Mouse (Mus musculus): ENCODE results near the gene Gm9903. TPM values are rescaled to one million over a fixed set of nuclear protein-coding genes. Genes with fewer than 3 reads are reported as not detected.

Gm9903 gene
- polyA plus RNA-seq, 1 experiment = 0.72 TPM

- DNase-seq (ENCODE audit: extremely low spot score in 1 of 2, low spot score in 1 of 2) = no peak
These were observed 9.1 kb downstream of the Gm9903 start for GRCm38 (mm10) chr5:33638826-33639225.

- peak in 1 of 2 experiments; percentile 75 for DNase-seq (ENCODE audit: extremely low spot score in 1 of 2, low spot score in 1 of 2)
These were observed 10.9 kb downstream of the Gm9903 start for GRCm38 (mm10) chr5:33640652-33641051.

- DNase-seq (ENCODE audit: extremely low spot score in 1 of 2, low spot score in 1 of 2) = no peak
These were observed 21.3 kb downstream of the Gm9903 start for GRCm38 (mm10) chr5:33651017-33651416.

- no peak for DNase-seq (ENCODE audit: extremely low spot score in 1 of 2, low spot score in 1 of 2)
These were observed 21.8 kb downstream of the Gm9903 start for GRCm38 (mm10) chr5:33651541-33651920.

GRCm38 (mm10) chr5:33651921-33652782, 22.4 kb downstream of the Gm9903 start, which contains the start of gene Slbp:
Slbp (minus strand) TSS chr5:33652574.
- DNase-seq (ENCODE audit: extremely low spot score in 1 of 2, low spot score in 1 of 2) = peak; percentile 93 to 95

- DNase-seq (ENCODE audit: extremely low spot score in 1 of 2, low spot score in 1 of 2) = no peak
These were observed 23.1 kb downstream of the Gm9903 start for GRCm38 (mm10) chr5:33652783-33653173.

- DNase-seq (ENCODE audit: extremely low spot score in 1 of 2, low spot score in 1 of 2) = no peak
These were observed 24.7 kb downstream of the Gm9903 start for GRCm38 (mm10) chr5:33654424-33654823.

GRCm38 (mm10) chr5:33655251-33655840, 25.6 kb downstream of the Gm9903 start:
- no peak for DNase-seq (ENCODE audit: extremely low spot score in 1 of 2, low spot score in 1 of 2)

- no peak for DNase-seq (ENCODE audit: extremely low spot score in 1 of 2, low spot score in 1 of 2)
These were observed 27.0 kb downstream of the Gm9903 start for GRCm38 (mm10) chr5:33656739-33657138.

GRCm38 (mm10) chr5:33657251-33657786, 27.6 kb downstream of the Gm9903 start:
- DNase-seq (ENCODE audit: extremely low spot score in 1 of 2, low spot score in 1 of 2) = no peak

- DNase-seq (ENCODE audit: extremely low spot score in 1 of 2, low spot score in 1 of 2) = peak; percentile 99
These were observed 28.3 kb downstream of the Gm9903 start, which contains the start of the genes Tacc3 and Tmem129 for GRCm38 (mm10) chr5:33657787-33658663. Tacc3 (plus strand) TSS chr5:33658128. Tmem129 (minus strand) TSS chr5:33658416.

GRCm38 (mm10) chr5:33658664-33659050, 28.9 kb downstream of the Gm9903 start:
- no peak for DNase-seq (ENCODE audit: extremely low spot score in 1 of 2, low spot score in 1 of 2)

- DNase-seq (ENCODE audit: extremely low spot score in 1 of 2, low spot score in 1 of 2) = peak in 1 of 2 experiments; percentile 48
These were observed 38.5 kb downstream of the Gm9903 start for GRCm38 (mm10) chr5:33668223-33668622.

- no peak for DNase-seq (ENCODE audit: extremely low spot score in 1 of 2, low spot score in 1 of 2)
These were observed 41.9 kb downstream of the Gm9903 start for GRCm38 (mm10) chr5:33671659-33672058.

- DNase-seq (ENCODE audit: extremely low spot score in 1 of 2, low spot score in 1 of 2) = peak; percentile 55 to 56
These were observed 44.7 kb downstream of the Gm9903 start for GRCm38 (mm10) chr5:33674439-33674838.

GRCm38 (mm10) chr5:33675964-33676363, 46.2 kb downstream of the Gm9903 start:
- peak in 1 of 2 experiments; percentile 80 for DNase-seq (ENCODE audit: extremely low spot score in 1 of 2, low spot score in 1 of 2)

GRCm38 (mm10) chr5:33678244-33678643, 48.5 kb downstream of the Gm9903 start:
- no peak for DNase-seq (ENCODE audit: extremely low spot score in 1 of 2, low spot score in 1 of 2)

GRCm38 (mm10) chr5:33681044-33681443, 51.3 kb downstream of the Gm9903 start:
- no peak for DNase-seq (ENCODE audit: extremely low spot score in 1 of 2, low spot score in 1 of 2)
